Mouse (Mus musculus) right cerebral cortex, postnatal 25 days (tissue): Measurements from ENCODE around the gene Cx3cr1.
"Not testable (repeated sequence)": the region's sequence is repeated elsewhere in the genome, so short reads cannot be mapped to it uniquely, and the experiment has no call there.

ENCODE experiments used
- DNase-seq: peaks from one replicate; pipeline ENCODE4 v3.0.0; 2022

Cx3cr1 gene

DNA sequence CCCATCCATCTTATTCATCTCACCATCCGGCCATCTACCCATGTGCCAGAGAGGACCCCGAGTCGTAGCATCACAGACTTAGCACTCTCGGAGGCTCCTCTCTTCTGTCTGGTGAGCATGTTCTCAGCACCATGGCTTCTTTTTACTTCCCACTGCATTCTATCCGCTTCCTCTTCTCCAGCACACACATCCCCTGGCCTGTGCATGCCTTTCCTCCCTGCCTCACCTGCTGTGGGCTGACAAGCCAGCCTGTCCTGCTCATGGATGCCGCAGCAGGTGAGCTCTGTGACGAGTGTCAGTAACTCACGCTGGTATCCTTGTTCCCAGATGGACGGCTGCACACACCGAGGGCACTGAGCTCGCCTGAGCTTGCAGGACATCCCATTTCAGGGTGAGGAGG lies at the start of gene Cx3cr1:
Gene Cx3cr1, minus strand, starts transcription at position 101 of the 400 bp plus-strand sequence.
- DNase-seq: no peak

DNA sequence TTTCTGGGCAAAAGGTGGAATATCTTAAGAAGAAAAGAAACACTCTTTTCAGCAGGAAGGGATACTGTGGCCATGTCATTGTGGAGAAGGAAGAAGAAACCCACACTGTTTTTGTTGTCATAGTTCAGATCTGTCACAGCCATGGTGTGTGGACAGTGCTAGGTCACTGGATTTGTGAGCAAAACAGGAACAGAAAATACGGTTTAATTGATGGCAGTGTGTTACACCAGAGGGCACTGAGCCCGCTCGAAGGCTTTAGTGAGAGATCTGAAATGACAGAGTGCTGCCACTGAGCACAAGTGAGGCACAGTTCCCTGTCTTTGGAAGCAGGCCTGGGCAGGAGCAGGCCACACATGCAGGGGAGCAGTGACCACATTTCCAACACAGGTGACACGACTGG lies 48.5 kb upstream of the Cx3cr1 start:
- DNase-seq: no peak

DNA sequence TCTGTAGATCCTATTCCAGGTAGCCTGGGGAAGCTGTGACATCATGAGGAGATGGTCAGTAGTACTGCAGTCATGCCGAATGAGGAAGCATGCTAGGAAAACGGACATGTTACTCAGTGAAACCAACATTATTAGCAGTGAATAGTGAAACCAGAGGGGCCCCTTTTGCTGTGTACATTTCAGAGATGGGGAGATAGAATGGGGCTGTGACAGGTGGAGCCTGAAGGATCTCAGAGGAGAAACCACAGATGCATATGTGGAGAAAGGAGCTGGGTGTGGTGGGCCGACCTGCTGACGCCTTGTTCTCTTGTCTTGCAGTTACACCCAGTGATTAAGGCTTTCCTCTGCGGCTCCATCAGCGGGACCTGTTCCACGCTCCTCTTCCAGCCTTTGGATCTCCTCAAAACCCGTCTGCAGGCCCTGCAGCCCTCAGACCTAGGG lies 46.5 kb upstream of the Cx3cr1 start:
- DNase-seq: no peak

DNA sequence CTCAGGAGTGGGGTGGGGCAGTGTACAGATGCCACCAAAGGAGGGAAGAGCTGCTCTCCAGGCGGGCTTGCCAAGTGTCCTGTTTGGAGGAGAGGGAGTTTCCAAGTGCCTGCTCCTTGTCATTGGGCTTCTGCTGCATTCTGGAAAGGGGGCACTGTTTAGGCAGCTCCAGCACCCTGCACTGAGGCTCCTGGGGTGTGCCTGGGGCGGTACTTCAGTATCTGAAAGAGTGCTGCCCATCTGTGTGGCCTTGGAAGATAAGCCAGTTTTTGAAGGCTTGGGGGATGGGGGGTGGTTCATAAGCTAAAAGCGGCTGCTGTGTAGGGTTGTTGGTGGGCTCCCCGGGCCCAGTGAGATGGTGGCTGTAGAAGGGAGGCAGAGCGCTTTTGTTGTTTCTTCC lies 45.9 kb upstream of the Cx3cr1 start:
- no peak for DNase-seq

DNA sequence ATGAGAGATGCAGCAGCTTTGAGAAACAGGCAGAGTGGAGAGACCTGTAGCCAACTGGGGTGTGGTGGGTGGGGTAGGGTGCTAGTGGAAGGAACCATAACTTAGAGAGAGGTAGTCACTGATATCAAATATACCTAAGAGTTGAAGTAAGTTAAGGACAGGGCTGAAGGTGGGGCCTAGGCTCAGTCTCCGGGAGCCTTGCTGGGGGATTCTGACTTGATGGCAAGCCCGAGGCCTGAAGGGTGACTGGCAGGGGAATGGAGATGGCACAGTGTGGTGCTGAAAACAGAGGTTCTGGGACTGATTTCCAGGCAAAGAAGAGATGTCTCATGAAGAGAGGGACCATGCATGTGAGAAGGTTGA lies 45.1 kb upstream of the Cx3cr1 start:
- DNase-seq: no peak

DNA sequence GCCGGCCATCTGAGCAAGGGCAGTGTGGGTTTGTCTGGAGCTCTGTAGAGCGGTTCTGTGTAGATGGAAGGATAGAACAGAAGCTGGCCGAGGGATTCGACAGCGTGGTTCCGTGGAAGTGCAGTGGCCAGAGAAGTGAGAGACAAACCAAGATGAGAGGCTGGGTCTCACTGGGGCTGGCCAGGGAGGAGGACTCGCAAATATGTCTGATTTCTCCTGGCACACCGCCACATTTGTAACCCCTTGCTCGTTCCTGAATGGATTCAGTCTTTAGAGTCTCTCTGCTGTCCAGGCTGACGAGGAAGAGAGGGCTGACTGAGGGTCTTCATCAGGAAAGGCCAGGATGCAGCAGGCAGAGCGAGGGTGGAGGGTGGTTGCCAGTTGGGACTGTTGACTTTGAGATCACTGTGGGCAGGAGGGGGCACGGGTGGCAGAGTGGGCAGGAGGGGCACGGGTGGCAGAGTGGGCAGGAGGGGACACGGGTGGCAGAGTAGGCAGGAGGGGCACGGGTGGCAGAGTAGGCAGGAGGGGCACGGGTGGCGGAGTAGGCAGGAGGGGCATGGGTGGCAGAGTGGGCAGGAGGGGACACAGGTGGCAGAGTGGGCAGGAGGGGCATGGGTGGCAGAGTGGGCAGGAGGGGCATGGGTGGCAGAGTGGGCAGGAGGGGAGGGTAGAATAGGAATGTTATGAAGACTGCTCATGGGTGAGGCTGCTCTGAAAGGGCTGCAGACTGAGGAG lies 44.5 kb upstream of the Cx3cr1 start:
- no peak for DNase-seq

DNA sequence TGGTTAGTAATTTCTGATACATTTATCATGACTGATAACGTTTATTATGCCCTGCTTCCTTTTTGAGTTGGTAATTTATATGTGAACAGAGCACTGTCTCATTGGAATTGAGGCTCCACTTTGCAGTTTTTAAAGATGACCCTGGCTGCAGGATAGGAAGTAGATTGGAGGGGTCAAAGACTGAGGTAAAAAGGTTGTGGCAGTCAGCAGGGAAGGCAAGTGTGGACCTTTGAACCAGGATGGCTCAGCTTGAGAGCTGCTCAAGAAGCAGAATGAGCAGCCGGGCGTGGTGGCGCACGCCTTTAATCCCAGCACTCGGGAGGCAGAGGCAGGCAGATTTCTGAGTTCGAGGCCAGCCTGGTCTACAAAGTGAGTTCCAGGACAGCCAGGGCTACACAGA lies 43.8 kb upstream of the Cx3cr1 start:
- no peak for DNase-seq

DNA sequence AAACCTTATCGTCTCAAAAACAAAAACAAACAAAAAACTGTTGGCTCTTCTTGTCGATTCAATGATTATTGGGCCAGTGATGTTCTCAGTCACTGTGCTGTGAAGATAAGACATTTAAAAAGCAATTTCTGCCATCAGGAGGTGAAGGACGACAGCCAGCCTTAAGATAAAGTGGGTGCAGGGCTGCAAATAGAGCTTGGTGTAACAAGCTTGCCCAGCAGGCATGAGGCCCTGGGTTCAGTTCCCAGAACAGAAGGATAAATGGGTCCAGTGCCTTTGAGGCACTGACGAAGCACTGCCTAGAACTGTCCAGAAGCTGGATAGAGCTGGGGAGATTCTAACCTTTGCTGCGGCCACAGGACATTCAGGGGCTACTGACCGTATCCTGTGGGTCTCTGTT lies 42.8 kb upstream of the Cx3cr1 start:
- no peak for DNase-seq

DNA sequence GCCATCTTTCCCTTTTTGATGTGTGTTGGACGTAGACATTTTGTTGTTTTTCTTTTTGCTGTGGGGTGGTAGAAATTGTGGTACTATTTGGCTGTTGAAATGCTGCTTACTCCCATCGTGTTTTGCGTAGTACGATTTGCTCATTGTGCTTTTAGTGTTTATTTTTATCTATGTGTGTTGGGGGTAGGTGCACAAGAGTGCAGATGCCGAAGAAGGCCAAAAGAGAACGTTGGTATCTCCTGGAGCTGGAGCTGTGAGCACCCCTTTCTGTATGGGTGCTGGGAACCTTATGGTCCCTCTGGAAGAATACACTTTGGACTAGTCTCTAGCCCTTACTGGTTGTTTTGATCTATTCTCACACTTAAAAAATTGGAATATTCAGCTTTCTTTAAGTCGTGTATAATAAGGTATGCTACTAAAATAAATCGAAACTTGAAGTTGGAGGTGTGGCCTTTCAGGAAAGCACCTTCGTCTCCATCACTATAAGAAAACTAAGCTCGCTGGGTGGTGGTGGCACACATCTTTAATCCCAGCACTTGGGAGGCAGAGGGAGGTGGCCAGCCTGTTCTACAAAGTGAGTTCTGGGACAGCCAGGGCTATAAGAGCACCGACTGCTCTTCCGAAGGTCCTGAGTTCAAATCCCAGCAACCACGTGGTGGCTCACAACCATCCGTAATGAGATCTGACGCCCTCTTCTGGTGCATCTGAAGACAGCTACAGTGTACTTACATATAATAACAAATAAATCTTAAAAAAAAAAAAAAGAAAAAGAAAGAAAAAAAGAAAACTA lies 41.7 kb upstream of the Cx3cr1 start:
- DNase-seq: no peak

DNA sequence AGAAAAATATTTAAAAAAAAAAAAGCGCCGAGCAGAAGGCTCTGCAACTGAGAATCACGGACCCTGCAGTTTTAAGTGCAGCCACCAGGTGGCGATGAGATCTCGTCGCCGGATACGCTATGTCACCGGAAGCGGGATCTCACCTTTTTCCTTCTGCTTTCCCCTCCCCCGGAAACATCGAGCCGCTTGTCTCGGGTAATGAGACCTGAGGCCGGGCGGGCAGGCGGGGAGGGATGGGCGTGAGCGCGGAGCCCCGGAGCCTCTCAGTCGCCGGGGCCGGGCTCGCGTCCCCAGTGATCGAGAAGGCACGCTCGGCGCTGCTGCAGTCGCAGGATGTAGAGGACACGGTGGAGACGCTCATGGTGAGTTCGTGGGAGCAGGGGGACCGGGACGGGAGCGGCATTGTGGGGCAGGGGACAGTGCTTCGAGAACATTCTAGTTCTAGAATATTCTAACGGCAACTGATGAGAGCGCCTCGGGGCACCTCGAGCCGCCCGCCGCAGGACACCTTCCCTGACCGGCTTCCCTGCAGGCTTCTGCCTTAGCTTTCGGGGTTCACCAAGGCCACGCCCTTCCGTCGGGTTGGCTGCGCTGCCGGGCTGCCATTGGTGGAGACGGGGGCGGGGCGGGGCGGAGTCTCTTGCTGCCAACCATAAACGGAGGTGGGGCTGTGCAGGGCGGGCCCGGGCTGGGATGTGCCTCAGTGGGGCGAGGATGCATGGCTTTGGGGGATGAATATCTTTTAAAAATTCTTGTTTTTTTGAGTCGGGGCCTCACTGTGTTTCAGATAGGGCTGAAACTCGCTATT lies 40.7 kb upstream of the Cx3cr1 start, which contains the start of gene Slc25a38:
Gene Slc25a38, plus strand, starts transcription at position 164 of the 808 bp plus-strand sequence.
- peak; percentile 94 for DNase-seq

DNA sequence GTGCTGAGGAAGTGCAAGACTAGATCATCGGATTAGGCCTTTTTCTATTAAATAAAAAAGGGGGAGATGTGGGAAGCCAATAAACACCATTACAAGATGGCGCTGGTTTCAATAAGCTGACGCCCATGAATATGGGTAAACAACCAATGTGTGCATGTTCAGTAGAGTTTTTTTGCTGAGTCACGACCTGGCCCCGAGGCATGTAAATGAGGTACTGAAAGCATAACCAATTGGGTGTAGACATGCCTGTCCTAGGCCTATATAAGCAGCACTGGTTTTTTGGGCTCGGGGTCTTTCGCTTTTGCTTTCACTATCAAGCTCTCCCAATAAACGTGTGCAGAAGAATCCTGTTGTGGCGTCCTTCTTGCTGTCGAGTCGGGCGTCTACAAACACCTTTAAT lies 39.3 kb upstream of the Cx3cr1 start:
- DNase-seq: not testable (repeated sequence)

DNA sequence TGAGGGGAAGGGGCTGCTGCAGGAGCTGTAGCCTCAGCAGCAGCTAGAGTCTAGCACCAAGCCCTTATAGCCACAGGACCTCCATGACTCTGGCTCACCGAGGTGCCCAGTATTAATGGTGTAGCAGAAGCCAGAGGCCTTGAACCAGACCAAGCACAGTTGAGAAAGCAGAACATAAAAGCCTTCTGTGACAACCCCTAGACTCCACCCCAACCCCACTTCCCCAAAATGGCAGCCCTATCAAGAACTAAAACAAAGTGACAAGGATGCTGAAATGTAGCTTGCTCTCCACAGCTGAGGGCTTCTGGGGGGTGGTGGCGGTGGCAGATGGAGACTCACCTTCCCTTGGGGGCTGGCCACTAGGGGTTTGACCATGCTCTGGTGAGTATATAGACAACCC lies 31.5 kb upstream of the Cx3cr1 start:
- no peak for DNase-seq

DNA sequence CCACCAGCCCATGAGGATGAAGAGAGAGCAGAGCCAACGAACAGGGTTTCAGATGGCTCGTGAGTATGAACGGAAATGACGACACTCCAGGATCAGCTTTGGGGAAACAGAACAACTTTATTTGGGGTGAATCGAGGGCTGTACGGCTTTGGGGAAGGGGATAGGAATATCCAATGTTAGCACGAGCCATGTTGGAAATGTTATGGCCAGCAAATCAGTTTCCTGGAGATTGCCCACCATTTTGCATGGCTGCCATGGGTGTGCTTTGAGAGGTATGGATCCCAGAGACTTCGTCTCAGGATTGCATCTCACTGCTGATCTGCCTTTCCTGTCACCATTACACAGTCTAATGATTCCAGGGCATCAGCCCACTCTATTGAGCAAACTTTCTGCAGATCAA lies 29.6 kb upstream of the Cx3cr1 start:
- DNase-seq: no peak

DNA sequence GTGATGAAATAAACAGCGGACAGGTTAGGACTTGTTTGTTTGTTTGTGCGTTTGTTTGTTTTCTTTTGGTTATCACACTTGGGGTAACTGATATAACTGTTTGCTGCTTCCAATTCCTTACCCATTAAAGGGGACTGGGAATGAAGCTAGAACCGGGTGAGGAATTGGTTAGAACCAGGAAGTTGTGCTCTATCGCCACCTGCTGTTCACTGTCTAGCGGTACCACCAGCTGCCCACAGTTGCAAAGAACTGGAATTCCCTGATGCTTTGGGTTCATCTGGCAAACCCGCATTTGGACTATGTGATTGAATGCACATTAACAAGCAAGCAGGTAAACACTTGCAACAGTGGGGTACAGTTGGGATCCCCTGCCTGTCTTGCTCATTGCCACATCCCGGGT lies 29.0 kb upstream of the Cx3cr1 start:
- DNase-seq: peak; percentile 57

DNA sequence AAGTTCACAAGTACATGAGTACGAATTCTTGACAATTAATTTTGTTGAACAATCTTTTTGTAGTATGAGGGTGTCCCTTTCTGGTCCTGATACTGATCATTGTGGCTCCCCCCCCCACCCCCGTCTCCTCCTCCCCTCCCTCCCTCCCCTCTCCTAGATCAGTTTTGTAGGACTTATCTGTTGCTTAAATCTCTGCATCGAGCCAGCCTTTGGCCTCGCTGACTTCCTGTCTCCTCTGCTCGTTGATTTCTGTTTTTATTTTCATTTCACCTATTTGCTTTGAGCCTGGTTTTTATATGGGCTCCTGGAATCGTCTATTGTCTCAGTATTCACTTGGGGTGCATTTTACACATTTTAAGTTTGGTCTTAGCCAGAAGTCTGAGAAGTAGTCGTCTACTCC lies 26.2 kb upstream of the Cx3cr1 start:
- DNase-seq: no peak

DNA sequence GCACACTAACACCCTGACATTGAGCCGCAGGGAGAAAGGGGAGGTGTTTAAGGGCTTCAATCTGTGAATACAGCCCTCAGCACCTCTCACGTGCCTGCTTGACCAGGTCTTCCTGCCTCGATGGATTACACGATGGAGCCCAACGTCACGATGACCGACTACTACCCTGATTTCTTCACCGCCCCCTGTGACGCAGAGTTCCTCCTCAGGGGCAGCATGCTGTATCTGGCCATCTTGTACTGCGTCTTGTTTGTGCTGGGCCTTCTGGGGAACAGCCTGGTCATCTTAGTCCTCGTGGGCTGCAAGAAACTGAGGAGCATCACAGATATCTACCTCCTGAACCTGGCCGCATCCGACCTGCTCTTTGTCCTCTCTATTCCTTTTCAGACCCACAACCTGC lies 24.0 kb upstream of the Cx3cr1 start:
- no peak for DNase-seq

DNA sequence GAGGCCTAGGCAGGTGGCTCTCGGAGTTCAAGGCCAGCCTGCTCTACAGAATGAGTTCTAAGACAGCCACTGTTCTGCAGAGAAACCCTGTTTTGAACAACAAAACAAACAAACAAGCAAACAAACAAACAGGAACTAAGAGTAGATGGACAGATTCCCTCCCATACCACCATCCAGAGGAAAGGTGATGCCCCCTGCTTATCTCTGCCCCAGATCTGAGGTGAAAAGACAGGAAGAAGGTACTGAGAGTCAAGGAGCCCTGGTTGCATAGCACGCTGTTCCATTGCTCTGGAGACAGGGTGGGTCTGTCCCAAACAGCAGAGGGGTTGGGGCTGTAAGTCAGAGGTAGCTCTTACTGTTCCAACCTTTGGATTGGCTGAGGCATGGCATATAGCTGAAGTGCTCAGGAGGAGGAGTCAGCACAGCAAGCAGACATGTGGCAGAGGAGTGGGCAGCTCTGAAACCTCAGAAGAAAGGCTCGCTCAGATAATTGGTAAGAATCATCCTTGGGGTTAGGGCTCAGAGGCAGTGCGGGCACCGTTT lies 22.1 kb upstream of the Cx3cr1 start, which contains the start of gene Ccr8:
Gene Ccr8, plus strand, starts transcription at position 419 of the 543 bp plus-strand sequence.
- no peak for DNase-seq

DNA sequence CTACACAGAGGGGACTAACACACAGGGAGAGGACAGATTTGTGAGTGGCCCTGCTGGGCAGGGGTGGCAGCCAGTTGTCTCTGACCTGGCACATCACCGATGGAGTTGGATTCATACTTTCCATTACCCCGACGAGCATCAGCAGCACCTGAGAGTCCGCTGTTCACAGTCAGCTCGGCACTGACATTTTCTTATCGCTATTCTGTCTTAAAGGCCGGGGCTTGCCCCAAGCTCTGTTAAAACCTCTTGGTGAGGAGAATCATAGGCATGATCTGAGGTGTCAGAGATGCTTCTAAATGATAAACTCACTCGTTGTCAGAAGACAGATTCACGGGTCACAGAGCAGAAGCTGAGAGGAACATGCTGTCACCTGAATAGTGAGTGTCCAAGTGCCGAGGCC lies 21.4 kb upstream of the Cx3cr1 start:
- no peak for DNase-seq

DNA sequence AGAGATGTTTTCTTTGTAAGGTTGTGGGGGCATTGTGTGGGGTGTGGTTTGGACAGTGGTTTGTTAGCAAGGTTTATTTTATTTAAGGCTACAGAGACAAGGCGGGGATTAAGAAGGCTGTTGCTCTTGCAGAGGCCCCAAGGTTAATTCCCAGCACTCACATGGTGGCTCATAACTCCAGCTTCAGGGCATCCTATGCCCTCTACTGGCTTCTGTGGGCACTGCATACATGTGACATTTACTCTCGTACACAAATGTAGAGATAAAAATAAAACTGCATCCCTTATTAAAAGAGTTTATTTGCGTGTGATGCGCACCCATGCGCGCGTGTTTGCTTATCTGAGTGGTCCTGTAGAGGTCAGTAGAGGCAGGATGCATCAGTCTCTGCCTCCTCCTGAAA lies 19.4 kb upstream of the Cx3cr1 start:
- no peak for DNase-seq

DNA sequence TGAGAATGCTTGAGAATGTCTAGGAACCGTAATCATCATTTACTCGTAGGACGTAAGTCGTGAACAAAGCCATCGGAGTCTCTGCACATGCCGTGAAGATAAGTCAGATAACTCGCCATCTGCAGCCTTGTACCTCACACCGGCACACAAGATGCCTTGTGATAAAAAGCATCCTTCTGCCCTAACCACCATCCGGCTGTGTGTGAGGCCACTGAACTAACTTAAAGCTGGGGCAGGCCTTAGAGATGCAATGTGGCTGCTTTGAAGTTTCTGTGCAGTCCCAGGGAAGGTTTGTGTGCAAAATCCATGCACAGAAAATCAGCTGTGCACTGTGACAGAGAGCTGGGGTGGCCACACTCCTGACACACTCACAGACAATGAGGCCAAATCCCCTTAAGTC lies 14.7 kb upstream of the Cx3cr1 start:
- no peak for DNase-seq

DNA sequence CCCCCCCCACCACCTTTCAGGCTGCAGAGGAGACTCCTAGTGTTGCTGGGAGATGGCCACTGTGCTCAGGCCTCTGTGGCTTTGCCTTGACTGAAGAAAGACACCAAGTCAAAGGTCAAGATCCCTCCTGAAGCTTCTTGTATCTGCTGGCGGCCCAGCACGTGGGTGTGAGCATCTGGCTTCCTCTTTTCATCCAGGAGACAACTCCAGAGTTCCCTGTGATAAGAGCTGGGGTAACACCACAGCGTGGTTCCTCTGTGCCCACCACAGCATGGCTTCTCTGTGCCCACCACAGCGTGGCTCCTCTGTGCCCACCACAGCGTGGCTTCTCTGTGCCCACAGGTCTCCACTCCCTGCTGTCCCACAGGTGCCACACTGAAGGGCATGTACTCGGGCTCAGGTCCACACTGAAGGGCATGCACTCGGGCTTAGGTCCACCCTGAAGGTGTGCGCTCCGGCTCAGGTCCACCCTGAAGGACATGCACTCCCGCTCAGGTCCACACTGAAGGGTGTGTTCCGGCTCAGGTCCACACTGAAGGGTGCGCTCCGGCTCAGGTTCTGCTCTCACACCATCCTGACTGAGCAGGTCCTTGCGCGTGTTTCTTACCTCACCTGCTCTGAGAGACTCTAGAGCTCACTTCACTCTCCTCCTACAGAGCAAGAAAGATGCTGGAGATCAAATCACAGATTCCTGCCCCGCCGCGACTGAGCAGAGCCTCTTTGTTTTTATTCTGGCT lies 13.6 kb upstream of the Cx3cr1 start:
- DNase-seq: no peak

DNA sequence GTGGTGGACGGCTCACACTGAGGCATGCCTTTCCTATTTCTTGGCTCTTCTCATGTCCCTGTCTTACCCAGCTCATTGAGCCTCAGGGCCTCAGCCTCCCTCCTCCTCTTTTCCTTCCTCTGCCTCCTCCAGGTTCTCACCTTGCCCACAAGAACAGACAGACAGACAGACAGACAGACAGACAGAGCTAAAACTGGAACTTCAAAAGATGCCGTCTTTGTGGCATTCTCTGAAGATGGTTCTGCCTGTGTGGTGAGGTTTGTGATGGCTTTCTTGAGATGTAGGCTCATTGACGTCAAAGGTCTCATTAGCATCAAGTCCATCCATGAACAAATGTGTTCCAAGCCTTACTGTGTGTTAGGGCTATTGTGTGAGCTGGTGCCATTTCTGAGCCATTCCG lies 13.0 kb upstream of the Cx3cr1 start:
- no peak for DNase-seq

DNA sequence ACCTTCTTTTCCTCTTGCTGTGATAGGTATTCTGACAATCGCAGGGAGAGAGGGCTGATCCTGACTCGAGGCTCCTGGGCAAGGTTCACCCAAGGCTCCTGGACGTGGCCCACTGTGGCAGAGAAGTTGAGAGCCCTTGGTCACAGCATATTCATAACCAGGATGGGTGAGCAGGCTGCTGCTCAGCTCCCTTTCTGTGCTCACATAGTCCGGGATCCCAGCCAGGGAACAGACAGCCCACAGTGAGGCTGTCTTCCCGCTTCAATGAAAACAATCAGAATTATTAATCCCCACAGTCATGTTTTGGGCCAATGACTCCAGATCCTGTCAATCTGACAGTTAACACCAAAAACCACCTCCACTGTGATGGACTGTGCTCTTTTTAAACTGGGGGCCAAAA lies 12.3 kb upstream of the Cx3cr1 start:
- peak; percentile 33 for DNase-seq
